Mouse (Mus musculus): ENCODE measurements around the gene Crim1. TPM values are rescaled to one million over a fixed set of nuclear protein-coding genes. Genes with fewer than 3 reads are reported as not detected.

Gene Crim1
- polyA plus RNA-seq, 1 experiment from 2014 or later = 3.3 TPM

DNA sequence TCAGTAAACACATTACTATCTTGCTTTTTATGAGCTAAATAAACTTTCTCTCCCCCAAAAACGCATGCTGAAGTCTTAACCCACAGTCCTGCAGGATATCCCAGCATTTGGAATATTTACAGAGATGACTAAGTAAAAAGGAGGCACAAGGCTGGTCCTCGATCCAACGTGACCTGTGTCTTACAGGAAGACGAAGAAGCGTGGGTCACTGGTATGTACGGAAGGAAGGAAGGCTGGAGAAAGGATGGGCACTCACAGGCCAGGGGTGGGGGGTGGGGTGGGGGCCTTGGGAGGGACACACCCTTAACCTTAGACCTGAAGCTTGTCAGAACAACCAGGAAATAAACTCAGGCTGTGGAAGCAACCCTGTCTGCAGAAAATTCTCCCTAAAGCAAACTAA lies 202.1 kb downstream of the Crim1 start:
- no peak for ATAC-seq (ENCODE audit: insufficient number of reproducible peaks, low FRiP score)
- Histone ChIP-seq H3K4me2 (no peak overlapping the region), H3K9me3 (replicated peaks) (no peaks in the 10 kb centered on the region), H3K36me3 (peaks cover 31% of the 10 kb centered on the region), H3K9ac (no peak overlapping the region), H3K27me3 (replicated peaks) (no peaks in the 10 kb centered on the region), H3K27ac (ENCODE audit: poor library complexity, severe bottlenecking) (no peak overlapping the region), H3K4me3 (no peak overlapping the region), H3K4me1 (replicated peaks) (peaks cover 39% of the 10 kb centered on the region)
- WGBS = 75% methylated on average over 6 of the region's 6 CpGs

DNA sequence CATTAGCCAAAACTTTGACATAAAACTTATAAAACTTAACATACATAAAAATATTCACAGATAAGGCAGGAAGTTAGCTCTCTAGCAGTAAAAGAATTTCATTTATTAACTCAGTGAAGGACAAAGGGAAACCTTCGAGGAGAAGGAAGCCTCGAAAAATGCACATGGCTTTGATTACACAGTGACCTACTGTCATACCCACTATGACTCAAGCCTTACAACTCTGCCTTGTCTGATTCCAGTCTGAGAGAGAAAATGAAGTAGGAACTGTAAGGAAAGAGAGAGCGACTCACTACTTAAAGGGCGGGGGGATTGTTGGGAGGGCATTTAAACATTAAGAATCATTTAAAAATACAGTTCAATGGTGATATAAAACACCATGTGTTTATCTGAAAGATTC lies 203.2 kb downstream of the Crim1 start:
- WGBS = 69% methylated on average over 4 of the region's 4 CpGs
- Histone ChIP-seq H3K4me3 (no peak overlapping the region), H3K4me2 (no peak overlapping the region), H3K27me3 (replicated peaks) (no peaks in the 10 kb centered on the region), H3K4me1 (replicated peaks) (peaks cover 45% of the 10 kb centered on the region), H3K36me3 (peaks cover 33% of the 10 kb centered on the region), H3K9me3 (replicated peaks) (no peaks in the 10 kb centered on the region), H3K9ac (no peak overlapping the region), H3K27ac (ENCODE audit: poor library complexity, severe bottlenecking) (no peak overlapping the region; the same call in 1 of the 2 replicates)
- ATAC-seq (ENCODE audit: insufficient number of reproducible peaks, low FRiP score) = no peak

DNA sequence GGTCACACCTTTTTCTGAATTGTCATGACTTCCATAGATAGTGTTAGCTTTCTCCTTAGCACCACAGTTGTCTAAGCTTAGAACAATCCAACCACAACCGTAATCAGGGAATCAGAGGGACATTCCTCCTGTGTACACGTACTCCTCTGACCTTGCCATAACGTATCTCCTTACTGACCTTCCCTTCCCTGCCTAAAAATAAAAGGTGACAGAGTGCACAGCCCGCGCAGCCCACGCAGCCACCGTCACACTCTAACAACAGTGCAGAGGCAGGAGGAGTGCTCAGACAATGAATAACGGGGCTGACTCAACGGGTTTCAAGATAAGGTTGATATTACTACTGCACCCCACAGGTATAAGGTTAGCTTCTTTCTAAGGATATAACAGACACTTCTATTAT lies 203.8 kb downstream of the Crim1 start:
- Histone ChIP-seq H3K4me2 (no peak overlapping the region), H3K4me1 (replicated peaks) (peaks cover 46% of the 10 kb centered on the region), H3K4me3 (no peak overlapping the region), H3K27ac (ENCODE audit: poor library complexity, severe bottlenecking) (no peak overlapping the region; the same call in 1 of the 2 replicates), H3K36me3 (peaks cover 31% of the 10 kb centered on the region), H3K27me3 (replicated peaks) (no peaks in the 10 kb centered on the region), H3K9ac (no peak overlapping the region), H3K9me3 (replicated peaks) (no peaks in the 10 kb centered on the region)
- WGBS = 41% methylated on average over 9 of the region's 9 CpGs
- ATAC-seq (ENCODE audit: insufficient number of reproducible peaks, low FRiP score) = no peak

DNA sequence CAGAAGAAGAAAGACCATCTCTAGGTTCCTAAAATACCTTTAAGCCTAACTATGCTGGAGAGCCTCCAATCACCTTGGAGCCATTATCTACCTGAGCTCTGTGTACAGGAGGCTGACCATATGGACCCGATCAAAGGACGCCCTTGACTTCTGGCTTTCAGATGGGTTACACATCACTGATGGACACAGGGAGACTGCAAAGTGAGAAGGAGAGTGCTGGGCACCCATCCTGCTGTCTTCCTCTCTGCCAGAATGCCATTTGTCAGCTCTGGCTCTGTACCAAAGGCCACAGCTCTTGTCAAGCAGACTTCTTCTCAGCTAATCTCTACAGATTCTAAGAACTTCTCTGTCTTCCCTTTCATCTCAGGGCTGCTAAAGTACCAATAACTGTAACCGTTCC lies 205.3 kb downstream of the Crim1 start:
- Histone ChIP-seq H3K27ac (ENCODE audit: poor library complexity, severe bottlenecking) (no peak overlapping the region), H3K4me1 (replicated peaks) (peaks cover 43% of the 10 kb centered on the region), H3K4me2 (no peak overlapping the region), H3K27me3 (replicated peaks) (no peaks in the 10 kb centered on the region), H3K9me3 (replicated peaks) (no peaks in the 10 kb centered on the region), H3K36me3 (peaks cover 27% of the 10 kb centered on the region), H3K9ac (no peak overlapping the region), H3K4me3 (no peak overlapping the region)
- WGBS = 84% methylated on average over 3 of the region's 3 CpGs
- ATAC-seq (ENCODE audit: insufficient number of reproducible peaks, low FRiP score) = no peak

DNA sequence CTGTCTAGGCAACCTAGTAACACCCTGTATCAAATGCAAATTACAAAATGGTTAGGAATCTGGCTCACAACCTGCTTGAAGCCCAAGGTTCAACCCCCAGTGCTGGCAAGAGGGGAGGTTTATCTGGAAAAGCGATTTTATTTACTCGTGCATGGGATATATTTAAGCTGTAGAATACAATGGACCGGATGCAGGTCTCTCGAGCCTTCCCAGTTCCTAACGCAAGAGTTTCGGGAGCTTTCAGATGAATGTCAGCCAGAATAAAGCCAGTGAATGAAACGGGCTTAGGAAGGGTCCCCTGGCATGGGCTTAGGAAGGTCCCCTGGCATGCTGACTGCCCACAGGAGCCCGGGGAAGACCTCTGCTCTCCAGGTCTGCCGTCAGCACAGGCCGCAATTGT lies 206.8 kb downstream of the Crim1 start:
- peaks cover 27% of the 10 kb centered on the region for H3K36me3 ChIP-seq
- no peak for ATAC-seq (ENCODE audit: insufficient number of reproducible peaks, low FRiP score)
- no peak overlapping the region for H3K4me3 ChIP-seq
- no peak overlapping the region for H3K4me2 ChIP-seq
- no peaks in the 10 kb centered on the region for H3K27me3 ChIP-seq (replicated peaks)
- H3K9me3 ChIP-seq (replicated peaks) = no peaks in the 10 kb centered on the region
- no peak overlapping the region for H3K9ac ChIP-seq
- H3K4me1 ChIP-seq (replicated peaks) = peaks cover 35% of the 10 kb centered on the region
- H3K27ac ChIP-seq (ENCODE audit: poor library complexity, severe bottlenecking) = peak overlapping the region; percentile 13; the same call in 1 of the 2 replicates
- WGBS = 86% methylated on average over 10 of the region's 10 CpGs

DNA sequence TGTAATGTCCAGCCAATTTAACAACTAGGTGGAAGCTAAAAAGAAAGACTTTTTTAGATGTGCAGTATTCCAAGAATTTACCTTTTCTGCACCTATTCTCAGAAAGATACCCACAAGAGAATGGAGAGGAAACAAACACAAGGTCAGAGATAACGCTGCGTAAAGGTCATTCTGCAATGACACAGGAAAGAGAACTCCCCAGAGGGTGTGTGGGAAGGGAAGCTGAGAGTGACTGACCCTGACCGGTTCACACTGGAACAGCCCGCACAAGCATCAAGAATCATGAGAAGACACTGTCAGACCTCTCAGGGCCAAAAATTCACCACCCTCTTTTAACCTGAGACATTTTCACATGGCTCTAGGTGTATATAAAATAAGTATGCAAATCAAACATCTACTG lies 207.5 kb downstream of the Crim1 start:
- H3K27me3 ChIP-seq (replicated peaks) = no peaks in the 10 kb centered on the region
- H3K36me3 ChIP-seq = peaks cover 32% of the 10 kb centered on the region
- 30% methylated on average over 4 of the region's 4 CpGs for WGBS
- no peak overlapping the region for H3K4me2 ChIP-seq
- 0 out of 2 replicates have a peak, but pooled peaks have one; percentile 58 for ATAC-seq (ENCODE audit: insufficient number of reproducible peaks, low FRiP score)
- no peaks in the 10 kb centered on the region for H3K9me3 ChIP-seq (replicated peaks)
- no peak overlapping the region for H3K27ac ChIP-seq (ENCODE audit: poor library complexity, severe bottlenecking)
- H3K4me3 ChIP-seq = no peak overlapping the region
- peaks cover 31% of the 10 kb centered on the region for H3K4me1 ChIP-seq (replicated peaks)
- H3K9ac ChIP-seq = no peak overlapping the region

DNA sequence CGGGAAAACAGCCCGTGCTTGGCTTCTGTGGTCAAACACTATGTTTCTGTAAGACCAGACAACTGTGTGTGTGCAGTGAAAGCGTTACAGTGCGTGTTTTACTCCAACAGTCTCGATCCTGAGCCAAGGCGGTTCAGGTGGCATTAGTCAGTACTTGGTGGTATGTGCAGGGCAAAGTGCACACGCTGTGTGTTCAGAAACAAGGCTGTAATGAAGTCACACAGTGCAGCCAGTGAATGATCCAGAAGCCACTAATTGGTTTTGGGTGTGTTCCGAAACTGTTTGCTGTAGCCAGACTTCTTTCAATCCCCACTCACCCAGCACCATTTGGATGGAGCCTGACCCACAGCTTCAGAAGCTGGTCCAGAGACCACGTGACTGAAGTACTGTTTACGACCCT lies 208.3 kb downstream of the Crim1 start:
- Histone ChIP-seq H3K4me1 (replicated peaks) (peaks cover 27% of the 10 kb centered on the region), H3K36me3 (peaks cover 35% of the 10 kb centered on the region), H3K27ac (ENCODE audit: poor library complexity, severe bottlenecking) (no peak overlapping the region), H3K4me3 (no peak overlapping the region), H3K4me2 (no peak overlapping the region), H3K27me3 (replicated peaks) (no peaks in the 10 kb centered on the region), H3K9me3 (replicated peaks) (no peaks in the 10 kb centered on the region), H3K9ac (no peak overlapping the region)
- no peak for ATAC-seq (ENCODE audit: insufficient number of reproducible peaks, low FRiP score)
- 84% methylated on average over 10 of the region's 10 CpGs for WGBS

DNA sequence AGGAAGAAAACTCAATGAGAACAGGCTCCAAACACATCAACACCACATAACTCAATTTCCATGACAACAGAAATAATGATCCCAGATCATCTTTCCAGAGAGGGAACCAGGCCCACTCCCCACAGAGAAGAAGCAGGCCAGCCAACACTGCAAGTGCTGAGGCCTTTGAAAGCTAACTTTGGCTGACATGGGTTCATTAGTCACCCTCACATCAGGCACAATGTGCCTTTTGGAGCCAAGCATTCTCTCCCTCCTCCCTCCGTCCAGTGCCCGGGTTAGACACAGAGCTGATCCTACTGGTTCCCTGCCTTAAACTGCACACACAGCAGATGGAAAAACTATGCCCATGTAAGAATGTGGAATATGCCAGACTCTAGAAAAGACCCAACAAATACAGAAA lies 209.9 kb downstream of the Crim1 start:
- H3K9ac ChIP-seq = no peak overlapping the region
- H3K4me3 ChIP-seq = no peak overlapping the region
- H3K9me3 ChIP-seq (replicated peaks) = no peaks in the 10 kb centered on the region
- H3K36me3 ChIP-seq = peaks cover 23% of the 10 kb centered on the region
- H3K4me2 ChIP-seq = no peak overlapping the region
- H3K27me3 ChIP-seq (replicated peaks) = no peaks in the 10 kb centered on the region
- H3K4me1 ChIP-seq (replicated peaks) = peaks cover 14% of the 10 kb centered on the region
- ATAC-seq (ENCODE audit: insufficient number of reproducible peaks, low FRiP score) = no peak
- 81% methylated on average over 2 of the region's 2 CpGs for WGBS
- no peak overlapping the region for H3K27ac ChIP-seq (ENCODE audit: poor library complexity, severe bottlenecking)

DNA sequence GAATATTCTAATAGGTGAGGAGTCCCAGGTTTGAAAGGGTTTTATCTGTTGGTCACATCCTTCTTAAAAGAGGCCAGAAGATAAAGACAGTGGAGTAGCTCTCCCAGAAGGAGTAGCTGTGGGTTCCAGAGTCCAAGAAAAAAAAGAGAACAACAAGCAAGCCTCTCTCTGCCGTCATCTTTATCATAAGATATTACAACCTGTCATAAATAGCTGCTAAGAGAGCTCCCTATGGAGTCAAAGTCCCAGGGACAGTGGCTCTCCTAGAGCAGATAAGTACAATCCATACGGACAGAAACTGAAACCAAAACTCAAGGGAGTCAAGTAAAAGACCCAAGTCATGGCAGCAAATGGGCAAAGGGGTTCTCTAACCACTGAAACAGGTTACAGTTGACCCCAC lies 215.2 kb downstream of the Crim1 start:
- H3K9me3 ChIP-seq (replicated peaks) = no peaks in the 10 kb centered on the region
- peaks cover 21% of the 10 kb centered on the region for H3K4me1 ChIP-seq (replicated peaks)
- 69% methylated on average over 2 of the region's 2 CpGs for WGBS
- H3K36me3 ChIP-seq = peaks cover 18% of the 10 kb centered on the region
- no peak overlapping the region for H3K4me3 ChIP-seq
- no peaks in the 10 kb centered on the region for H3K27me3 ChIP-seq (replicated peaks)
- ATAC-seq (ENCODE audit: insufficient number of reproducible peaks, low FRiP score) = no peak
- H3K4me2 ChIP-seq = no peak overlapping the region
- H3K27ac ChIP-seq (ENCODE audit: poor library complexity, severe bottlenecking) = no peak overlapping the region
- no peak overlapping the region for H3K9ac ChIP-seq

DNA sequence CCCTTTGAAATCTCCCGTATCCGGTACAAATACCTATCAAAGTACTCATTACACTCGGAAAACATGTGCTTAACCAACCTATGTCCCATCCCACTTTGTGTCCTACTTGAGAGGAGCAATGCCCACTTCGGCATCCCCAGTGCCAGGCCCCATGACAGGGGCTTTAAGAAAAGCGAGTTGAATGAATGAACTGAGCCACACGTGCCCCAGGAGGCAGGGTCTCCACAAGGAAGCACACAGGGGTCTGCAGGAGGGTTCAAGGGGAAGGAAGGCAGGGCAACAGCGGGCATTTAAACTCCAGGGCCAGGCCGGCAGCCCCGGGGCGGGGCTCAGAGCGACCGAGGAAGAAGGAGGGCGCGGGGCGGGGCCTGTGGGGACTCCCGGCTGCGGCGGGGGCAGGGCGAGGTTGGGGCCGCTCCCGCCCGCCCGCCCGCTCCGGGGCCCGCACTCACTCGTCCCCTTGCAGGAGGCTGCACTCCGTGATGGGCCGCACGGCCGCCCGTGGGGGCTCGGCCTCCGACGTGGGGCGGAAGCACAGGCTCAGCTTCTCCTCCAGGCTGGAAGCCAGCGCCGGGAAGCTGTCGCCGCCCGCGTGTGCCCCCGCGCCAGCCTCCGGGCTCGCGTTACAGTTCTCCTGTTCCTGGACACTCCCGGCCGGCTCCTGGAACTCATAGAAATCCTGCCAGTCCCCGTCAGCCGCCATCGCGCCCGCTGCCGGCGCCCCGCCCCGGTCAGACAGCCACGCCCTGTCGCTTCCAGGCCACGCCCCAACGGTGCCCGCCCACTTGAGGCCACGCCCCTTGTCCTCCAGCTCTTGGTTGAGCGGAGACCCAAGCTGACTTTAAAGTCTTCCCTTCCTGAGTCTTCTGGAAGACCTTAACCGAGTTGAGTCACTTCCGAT lies 217.6 kb downstream of the Crim1 start, which contains the start of gene Fez2:
TSS of gene Fez2 (minus strand) at position 772 of the 901 bp plus-strand sequence.
- Histone ChIP-seq H3K9ac (peak within 1 kb of the TSS; percentile 83), H3K4me1 (replicated peaks) (peaks cover 16% of the 10 kb centered on the region), H3K9me3 (replicated peaks) (no peaks in the 10 kb centered on the region), H3K4me3 (peak within 1 kb of the TSS; percentile 86), H3K4me2 (peak within 1 kb of the TSS; percentile 84), H3K36me3 (peaks cover 2% of the 10 kb centered on the region; the same call in 1 of the 2 replicates), H3K27ac (ENCODE audit: poor library complexity, severe bottlenecking) (peak within 1 kb of the TSS; percentile 98), H3K27me3 (replicated peaks) (no peaks in the 10 kb centered on the region)
- WGBS = under 1% methylated on average over 51 of the region's 67 CpGs
- ATAC-seq (ENCODE audit: insufficient number of reproducible peaks, low FRiP score) = peak; percentile 98

DNA sequence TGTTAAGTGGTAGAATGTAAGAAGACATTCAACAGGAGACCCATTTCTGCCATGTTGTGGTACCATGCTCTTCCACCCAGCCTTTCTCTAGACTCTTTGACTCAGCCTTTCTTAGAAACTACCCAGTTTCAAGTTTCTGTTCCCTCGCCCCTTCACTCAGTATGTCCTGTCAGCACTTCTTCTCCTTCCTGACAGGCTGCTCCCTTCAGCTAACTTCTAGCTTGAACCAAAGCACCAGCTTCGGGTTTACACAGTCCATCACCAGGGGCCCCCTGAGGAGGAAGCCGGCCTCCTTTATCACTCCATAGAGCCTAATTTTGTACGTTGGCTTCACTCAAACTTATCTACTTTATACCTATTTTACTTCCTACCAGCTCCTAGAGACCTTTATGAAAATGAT lies 219.2 kb downstream of the Crim1 start:
- Histone ChIP-seq H3K4me2 (no peak overlapping the region), H3K9me3 (replicated peaks) (no peaks in the 10 kb centered on the region), H3K27me3 (replicated peaks) (no peaks in the 10 kb centered on the region), H3K27ac (ENCODE audit: poor library complexity, severe bottlenecking) (no peak overlapping the region), H3K36me3 (no peaks in the 10 kb centered on the region), H3K4me1 (replicated peaks) (peaks cover 18% of the 10 kb centered on the region), H3K4me3 (no peak overlapping the region), H3K9ac (no peak overlapping the region)
- no peak for ATAC-seq (ENCODE audit: insufficient number of reproducible peaks, low FRiP score)
- WGBS = 44% methylated on average over 4 of the region's 4 CpGs

Data from heart, embryonic 12.5 days (tissue).